Mouse (Mus musculus) right cerebral cortex, postnatal 10 days (tissue): ENCODE results near the gene Zfp148.
A peak's percentile ranks its signal among the peaks of the same experiment; 100 is the strongest.
"Not testable (repeated sequence)": the region's sequence is repeated elsewhere in the genome, so short reads cannot be mapped to it uniquely, and the experiment has no call there.

Experiments
- DNase-seq, 2 experiments: peaks; one replicate each; pipeline ENCODE4 v3.0.0; 2021; ENCODE audit warnings: low spot score in 2 of 2

Zfp148 gene

GRCm38 (mm10) chr16:33381614-33382245 lies 1.1 kb downstream of the Zfp148 start:
- DNase-seq: no peak

- no peak for DNase-seq
Measured at GRCm38 (mm10) chr16:33382341-33382740, 1.7 kb downstream of the Zfp148 start.

- no peak for DNase-seq
Measured at GRCm38 (mm10) chr16:33383584-33383983, 2.9 kb downstream of the Zfp148 start.

GRCm38 (mm10) chr16:33384057-33384456 lies 3.4 kb downstream of the Zfp148 start:
- DNase-seq: not testable (repeated sequence)

GRCm38 (mm10) chr16:33387013-33387412 lies 6.4 kb downstream of the Zfp148 start:
- no peak for DNase-seq

- DNase-seq: no peak
Measured at GRCm38 (mm10) chr16:33387420-33387819, 6.8 kb downstream of the Zfp148 start.

- peak in 1 of 2 experiments; percentile 64 for DNase-seq
Measured at GRCm38 (mm10) chr16:33399913-33400782, 19.5 kb downstream of the Zfp148 start.

- DNase-seq: no peak
Measured at GRCm38 (mm10) chr16:33400943-33401342, 20.3 kb downstream of the Zfp148 start.

GRCm38 (mm10) chr16:33403258-33403657 lies 22.6 kb downstream of the Zfp148 start:
- no peak for DNase-seq

GRCm38 (mm10) chr16:33404055-33404454 lies 23.4 kb downstream of the Zfp148 start:
- no peak for DNase-seq

GRCm38 (mm10) chr16:33405487-33405886 lies 24.9 kb downstream of the Zfp148 start:
- no peak for DNase-seq

- DNase-seq: no peak
Measured at GRCm38 (mm10) chr16:33410151-33410550, 29.5 kb downstream of the Zfp148 start.

- DNase-seq: no peak
Measured at GRCm38 (mm10) chr16:33410605-33411004, 30.0 kb downstream of the Zfp148 start.

- DNase-seq: no peak
Measured at GRCm38 (mm10) chr16:33414191-33414590, 33.6 kb downstream of the Zfp148 start.

GRCm38 (mm10) chr16:33415607-33416006 lies 35.0 kb downstream of the Zfp148 start:
- no peak for DNase-seq

GRCm38 (mm10) chr16:33428327-33428726 lies 47.7 kb downstream of the Zfp148 start:
- DNase-seq: no peak

GRCm38 (mm10) chr16:33431660-33432059 lies 51.0 kb downstream of the Zfp148 start:
- DNase-seq: no peak

- no peak for DNase-seq
Measured at GRCm38 (mm10) chr16:33441065-33441464, 60.4 kb downstream of the Zfp148 start.

GRCm38 (mm10) chr16:33446830-33447229 lies 66.2 kb downstream of the Zfp148 start:
- no peak for DNase-seq

- DNase-seq: no peak
Measured at GRCm38 (mm10) chr16:33453826-33454225, 73.2 kb downstream of the Zfp148 start.

GRCm38 (mm10) chr16:33454306-33454705 lies 73.7 kb downstream of the Zfp148 start:
- DNase-seq: no peak

GRCm38 (mm10) chr16:33455263-33455910 lies 74.8 kb downstream of the Zfp148 start:
- DNase-seq: no peak

GRCm38 (mm10) chr16:33459101-33459500 lies 78.5 kb downstream of the Zfp148 start:
- DNase-seq: no peak
